In genomic region chr6:92036372-92036771, GRCm38 (mm10) we compare ENCODE assay signal across 15 mouse cellular contexts. TPM values are rescaled to one million over a fixed set of nuclear protein-coding genes. Genes with fewer than 3 reads are reported as not detected.
A peak's percentile ranks its signal among the peaks of the same experiment; 100 is the strongest.
DNase-seq lines count a peak whose midpoint lies in the region; ATAC-seq lines count a peak whose summit lies in the region.
"Had no signal": no experiment of that assay in that cellular context is flagged by ENCODE, and none has a peak within 500 bp of the region (broad histone marks: within the 10 kb centered on the region; RNA-seq: fewer than 3 reads in every experiment).

No protein-coding gene starts in this region.

- no peaks in the 10 kb centered on the region for H3K9me3 ChIP-seq in forebrain, embryonic 14.5 days (replicated peaks; ENCODE audit: control insufficient read depth, low read length)
- H3K9me3 ChIP-seq in forebrain, embryonic 13.5 days (replicated peaks), result no peaks in the 10 kb centered on the region
- H3K9me3 ChIP-seq: intestine, embryonic 15.5 days; midbrain, embryonic 12.5 days had no signal

- H3K4me1 ChIP-seq in forebrain, embryonic 14.5 days (ENCODE audit: control insufficient read depth, insufficient read depth, low read length), result no peaks in the 10 kb centered on the region
- no peaks in the 10 kb centered on the region for H3K4me1 ChIP-seq in forebrain, embryonic 13.5 days
- H3K4me1 ChIP-seq: midbrain, embryonic 12.5 days had no signal

- H3K27ac ChIP-seq in forebrain, embryonic 14.5 days (ENCODE audit: low read depth, low read length), result no peak overlapping the region
- no peak overlapping the region for H3K27ac ChIP-seq in forebrain, embryonic 13.5 days
- H3K27ac ChIP-seq: intestine, embryonic 15.5 days; liver, embryonic 14.5 days; midbrain, embryonic 12.5 days had no signal

- WGBS in forebrain, embryonic 14.5 days, result 48% methylated on average over 5 of the region's 5 CpGs
- 56% methylated on average over 5 of the region's 5 CpGs for WGBS in forebrain, embryonic 13.5 days

- no peaks in the 10 kb centered on the region for H3K36me3 ChIP-seq in forebrain, embryonic 14.5 days (ENCODE audit: control insufficient read depth, insufficient read depth, low read length)
- no peaks in the 10 kb centered on the region for H3K36me3 ChIP-seq in forebrain, embryonic 13.5 days (ENCODE audit: poor library complexity, severe bottlenecking)
- H3K36me3 ChIP-seq: intestine, embryonic 15.5 days; midbrain, embryonic 12.5 days had no signal

- H3K9ac ChIP-seq in forebrain, embryonic 14.5 days (ENCODE audit: low read length), result no peak overlapping the region
- H3K9ac ChIP-seq in forebrain, embryonic 13.5 days, result no peak overlapping the region
- H3K9ac ChIP-seq: intestine, embryonic 15.5 days; liver, embryonic 14.5 days; midbrain, embryonic 12.5 days had no signal

- H3K4me2 ChIP-seq in forebrain, embryonic 14.5 days (ENCODE audit: low read length), result no peak overlapping the region
- no peak overlapping the region for H3K4me2 ChIP-seq in forebrain, embryonic 13.5 days
- H3K4me2 ChIP-seq: intestine, embryonic 15.5 days; midbrain, embryonic 12.5 days had no signal

- no peak overlapping the region for H3K4me3 ChIP-seq in forebrain, embryonic 14.5 days (ENCODE audit: low read depth, low read length)
- no peak overlapping the region for H3K4me3 ChIP-seq in forebrain, embryonic 13.5 days
- H3K4me3 ChIP-seq: intestine, embryonic 15.5 days; midbrain, embryonic 12.5 days; myocyte had no signal

- no peaks in the 10 kb centered on the region for H3K27me3 ChIP-seq in forebrain, embryonic 14.5 days (replicated peaks; ENCODE audit: control insufficient read depth, insufficient read depth, low read length)
- no peaks in the 10 kb centered on the region for H3K27me3 ChIP-seq in forebrain, embryonic 13.5 days
- H3K27me3 ChIP-seq: intestine, embryonic 15.5 days; midbrain, embryonic 12.5 days had no signal

- no peak for ATAC-seq in forebrain, embryonic 14.5 days
- no peak for ATAC-seq in forebrain, embryonic 13.5 days
- ATAC-seq: intestine, embryonic 15.5 days had no signal

- DNase-seq in forebrain, embryonic 14.5 days (ENCODE audit: low spot score), result peak; percentile 6
- DNase-seq in kidney, adult 8-10 months, result peak; percentile 29 to 31
- DNase-seq in kidney, adult 18-20 months, result no peak
- peak; percentile 63 for DNase-seq in kidney, postnatal 14 days
- DNase-seq in lung, postnatal 25 days (ENCODE audit: low spot score), result peak; percentile 48
- no peak for DNase-seq in right cerebral cortex, adult 18-20 months
- no peak for DNase-seq in spleen, postnatal 14 days (ENCODE audit: low spot score in 2 of 2)
- DNase-seq: cerebellum, postnatal 10 days; gastrocnemius, postnatal 36 days; thymus, postnatal 4 days had no signal

RNA-seq across cellular contexts. Expression of gene Nr2c2, which starts 54.8 kb away (rescaled TPM):
- polyA plus RNA-seq in forebrain, embryonic 14.5 days (2014; fragmentation: Nextera tagmentation; extraction: Ambion mirVana), result 16.1 and 18.7 TPM in 2 replicates
- 21.7 and 24.9 TPM in 2 replicates for polyA plus RNA-seq in forebrain, embryonic 13.5 days (2015; fragmentation: Nextera tagmentation; extraction: Ambion mirVana)

RNA-seq across cellular contexts. Expression of gene Fgd5, which starts 57.7 kb away (rescaled TPM):
- 5.6 and 6.3 TPM in 2 replicates for polyA plus RNA-seq in forebrain, embryonic 14.5 days (2014; fragmentation: Nextera tagmentation; extraction: Ambion mirVana)
- polyA plus RNA-seq in forebrain, embryonic 13.5 days (2015; fragmentation: Nextera tagmentation; extraction: Ambion mirVana), result 5.2 and 6.0 TPM in 2 replicates
- polyA plus RNA-seq: myocyte had no signal

Comparison
In these comparisons a context has a peak if more than half of its experiments do, and no peak if none do; other contexts are left out.
1. DNase-seq: peak in forebrain, embryonic 14.5 days (single experiment), kidney, adult 8-10 months (2 of 2), kidney, postnatal 14 days (single experiment) and lung, postnatal 25 days (single experiment); none in kidney, adult 18-20 months (single experiment), right cerebral cortex, adult 18-20 months (single experiment) and spleen, postnatal 14 days (0 of 2).